Mouse (Mus musculus): ENCODE measurements around the gene Borcs7.

DNA sequence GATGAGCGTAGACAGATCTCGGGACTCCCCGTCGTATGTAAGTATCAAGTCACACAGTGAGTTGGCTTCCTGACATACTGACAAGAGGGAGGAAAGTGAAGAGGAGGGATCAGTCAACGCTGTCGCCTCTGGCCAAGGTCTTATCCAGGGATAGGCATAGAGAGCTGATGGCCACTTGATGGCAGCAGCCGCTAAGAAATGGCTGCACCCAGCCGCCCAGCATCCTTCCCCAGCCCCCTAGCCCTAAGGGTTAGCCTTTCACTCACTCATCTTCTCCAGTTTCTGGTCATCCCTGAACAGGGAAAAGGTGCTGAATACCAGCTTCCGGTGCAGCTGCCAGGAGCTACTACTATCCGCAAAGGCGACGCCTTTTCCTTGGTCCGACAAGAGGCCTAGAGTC, 19.0 kb upstream of the Borcs7 start:
- TF ChIP-seq USF1 (IDR thresholded peaks at IDR 0.05; ENCODE audit: low read depth) (no peak), POLR2A (IDR thresholded peaks at IDR 0.05; ENCODE audit: insufficient read length, low read depth) (no peak), POLR2AphosphoS2 (IDR thresholded peaks at IDR 0.05; ENCODE audit: insufficient read length, low read depth) (no peak), MYOG (IDR thresholded peaks at IDR 0.05; ENCODE audit: control insufficient read depth in 1 of 3, insufficient read depth in 1 of 3, insufficient read length in 2 of 3, low read depth in 2 of 3) (no peak), CEBPB (IDR thresholded peaks at IDR 0.05; ENCODE audit: insufficient read depth, poor library complexity, severe bottlenecking) (no peak), TCF12 (IDR thresholded peaks at IDR 0.05; ENCODE audit: insufficient read depth, poor library complexity, severe bottlenecking) (no peak)

Measured in myocyte (in vitro differentiated cells).